Mouse (Mus musculus): Measurements from ENCODE around the gene Pgpep1.

The Pgpep1 gene

GRCm38 (mm10) chr8:70689892-70690390, 29.8 kb upstream of the Pgpep1 start:
- DNase-seq (ENCODE audit: low read depth, low spot score): no peak

- DNase-seq (ENCODE audit: low read depth, low spot score): no peak
Observed at GRCm38 (mm10) chr8:70688136-70688535, 27.9 kb upstream of the Pgpep1 start.

GRCm38 (mm10) chr8:70687576-70687975, 27.4 kb upstream of the Pgpep1 start:
- no peak for DNase-seq (ENCODE audit: low read depth, low spot score)

GRCm38 (mm10) chr8:70684291-70684690, 24.1 kb upstream of the Pgpep1 start:
- no peak for DNase-seq (ENCODE audit: low read depth, low spot score)

- DNase-seq (ENCODE audit: low read depth, low spot score): no peak
Observed at GRCm38 (mm10) chr8:70682692-70683091, 22.5 kb upstream of the Pgpep1 start.

GRCm38 (mm10) chr8:70682193-70682592, 22.0 kb upstream of the Pgpep1 start:
- DNase-seq (ENCODE audit: low read depth, low spot score): no peak

GRCm38 (mm10) chr8:70681410-70681809, 21.2 kb upstream of the Pgpep1 start:
- DNase-seq (ENCODE audit: low read depth, low spot score): no peak

GRCm38 (mm10) chr8:70680039-70680438, 19.9 kb upstream of the Pgpep1 start:
- no peak for DNase-seq (ENCODE audit: low read depth, low spot score)

- no peak for DNase-seq (ENCODE audit: low read depth, low spot score)
Observed at GRCm38 (mm10) chr8:70679404-70679803, 19.2 kb upstream of the Pgpep1 start.

- DNase-seq (ENCODE audit: low read depth, low spot score): no peak
Observed at GRCm38 (mm10) chr8:70678679-70679078, 18.5 kb upstream of the Pgpep1 start.

GRCm38 (mm10) chr8:70677451-70678080, 17.4 kb upstream of the Pgpep1 start:
- no peak for DNase-seq (ENCODE audit: low read depth, low spot score)

- DNase-seq (ENCODE audit: low read depth, low spot score): no peak
Observed at GRCm38 (mm10) chr8:70675336-70675735, 15.1 kb upstream of the Pgpep1 start.

GRCm38 (mm10) chr8:70674716-70675115, 14.5 kb upstream of the Pgpep1 start:
- no peak for DNase-seq (ENCODE audit: low read depth, low spot score)

- no peak for DNase-seq (ENCODE audit: low read depth, low spot score)
Observed at GRCm38 (mm10) chr8:70674109-70674508, 13.9 kb upstream of the Pgpep1 start.

- DNase-seq (ENCODE audit: low read depth, low spot score): peak; percentile 99
Observed at GRCm38 (mm10) chr8:70673079-70673856, 13.1 kb upstream of the Pgpep1 start, which contains the start of gene Lsm4. TSS of gene Lsm4 (plus strand) at chr8:70673248.

GRCm38 (mm10) chr8:70672325-70673078, 12.3 kb upstream of the Pgpep1 start:
- DNase-seq (ENCODE audit: low read depth, low spot score): no peak

- DNase-seq (ENCODE audit: low read depth, low spot score): no peak
Observed at GRCm38 (mm10) chr8:70671615-70672324, 11.6 kb upstream of the Pgpep1 start.

- DNase-seq (ENCODE audit: low read depth, low spot score): no peak
Observed at GRCm38 (mm10) chr8:70667071-70667470, 6.9 kb upstream of the Pgpep1 start.

GRCm38 (mm10) chr8:70665599-70665998, 5.4 kb upstream of the Pgpep1 start:
- DNase-seq (ENCODE audit: low read depth, low spot score): no peak

GRCm38 (mm10) chr8:70664631-70665030, 4.4 kb upstream of the Pgpep1 start:
- no peak for DNase-seq (ENCODE audit: low read depth, low spot score)

GRCm38 (mm10) chr8:70663691-70664090, 3.5 kb upstream of the Pgpep1 start:
- no peak for DNase-seq (ENCODE audit: low read depth, low spot score)
